Mouse (Mus musculus): ENCODE measurements at regions not wholly inside any gene's neighbourhood (a gene's known extent, or its start where the extent isn't known, plus 50 kb on each side); places are given as distances from the start of the nearest gene placed in this dataset.

GRCm38 (mm10) chr6:140983610-140984009, 254.5 kb downstream of the Gm11077 start:
- Histone ChIP-seq H3K9ac (replicated peaks; ENCODE audit: low read depth, low read length) (no peak overlapping the region), H3K27me3 (ENCODE audit: control insufficient read depth, insufficient read depth, low read length) (no peaks in the 10 kb centered on the region), H3K9me3 (ENCODE audit: control insufficient read depth, low read depth, low read length) (no peaks in the 10 kb centered on the region), H3K4me1 (ENCODE audit: control insufficient read depth, insufficient read depth, low read length) (0 out of 2 replicates have a peak, but pooled peaks cover 3% of the 10 kb centered on the region), H3K36me3 (ENCODE audit: control insufficient read depth, insufficient read depth, low read length) (no peaks in the 10 kb centered on the region), H3K4me2 (replicated peaks; ENCODE audit: low read depth, low read length) (no peak overlapping the region), H3K27ac (ENCODE audit: low read length) (no peak overlapping the region), H3K4me3 (ENCODE audit: low read depth, low read length) (no peak overlapping the region)
- no peak for ATAC-seq (ENCODE audit: insufficient number of reproducible peaks, insufficient read depth, low FRiP score, low read depth)
- 92% methylated on average over 8 of the region's 8 CpGs for WGBS

DNA sequence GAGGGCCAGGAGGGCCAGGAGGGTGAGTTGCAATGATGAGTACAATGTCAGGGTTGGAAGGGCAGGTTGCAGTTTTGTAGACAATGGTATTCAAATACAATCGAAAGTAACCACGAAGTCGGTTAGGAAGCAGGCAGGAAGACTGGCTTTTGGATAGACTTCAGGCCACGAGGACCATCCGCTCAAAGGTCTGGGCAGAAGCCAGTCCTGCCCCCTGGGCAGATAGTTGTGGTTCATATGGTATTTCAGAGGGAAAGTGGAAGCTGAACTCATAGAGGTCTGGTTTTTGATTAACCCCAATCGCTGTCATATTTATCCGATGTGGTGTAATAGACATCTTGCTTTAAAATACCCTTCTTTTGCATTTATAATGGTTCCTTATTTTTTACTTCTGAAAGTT, 255.2 kb downstream of the Gm11077 start:
- Histone ChIP-seq H3K4me1 (ENCODE audit: control insufficient read depth, insufficient read depth, low read length) (0 out of 2 replicates have a peak, but pooled peaks cover 3% of the 10 kb centered on the region), H3K9ac (replicated peaks; ENCODE audit: low read depth, low read length) (no peak overlapping the region), H3K27ac (ENCODE audit: low read length) (no peak overlapping the region), H3K4me2 (replicated peaks; ENCODE audit: low read depth, low read length) (no peak overlapping the region), H3K36me3 (ENCODE audit: control insufficient read depth, insufficient read depth, low read length) (no peaks in the 10 kb centered on the region), H3K9me3 (ENCODE audit: control insufficient read depth, low read depth, low read length) (no peaks in the 10 kb centered on the region), H3K27me3 (ENCODE audit: control insufficient read depth, insufficient read depth, low read length) (no peaks in the 10 kb centered on the region), H3K4me3 (ENCODE audit: low read depth, low read length) (no peak overlapping the region)
- WGBS = 94% methylated on average over 7 of the region's 7 CpGs
- no peak for ATAC-seq (ENCODE audit: insufficient number of reproducible peaks, insufficient read depth, low FRiP score, low read depth)

DNA sequence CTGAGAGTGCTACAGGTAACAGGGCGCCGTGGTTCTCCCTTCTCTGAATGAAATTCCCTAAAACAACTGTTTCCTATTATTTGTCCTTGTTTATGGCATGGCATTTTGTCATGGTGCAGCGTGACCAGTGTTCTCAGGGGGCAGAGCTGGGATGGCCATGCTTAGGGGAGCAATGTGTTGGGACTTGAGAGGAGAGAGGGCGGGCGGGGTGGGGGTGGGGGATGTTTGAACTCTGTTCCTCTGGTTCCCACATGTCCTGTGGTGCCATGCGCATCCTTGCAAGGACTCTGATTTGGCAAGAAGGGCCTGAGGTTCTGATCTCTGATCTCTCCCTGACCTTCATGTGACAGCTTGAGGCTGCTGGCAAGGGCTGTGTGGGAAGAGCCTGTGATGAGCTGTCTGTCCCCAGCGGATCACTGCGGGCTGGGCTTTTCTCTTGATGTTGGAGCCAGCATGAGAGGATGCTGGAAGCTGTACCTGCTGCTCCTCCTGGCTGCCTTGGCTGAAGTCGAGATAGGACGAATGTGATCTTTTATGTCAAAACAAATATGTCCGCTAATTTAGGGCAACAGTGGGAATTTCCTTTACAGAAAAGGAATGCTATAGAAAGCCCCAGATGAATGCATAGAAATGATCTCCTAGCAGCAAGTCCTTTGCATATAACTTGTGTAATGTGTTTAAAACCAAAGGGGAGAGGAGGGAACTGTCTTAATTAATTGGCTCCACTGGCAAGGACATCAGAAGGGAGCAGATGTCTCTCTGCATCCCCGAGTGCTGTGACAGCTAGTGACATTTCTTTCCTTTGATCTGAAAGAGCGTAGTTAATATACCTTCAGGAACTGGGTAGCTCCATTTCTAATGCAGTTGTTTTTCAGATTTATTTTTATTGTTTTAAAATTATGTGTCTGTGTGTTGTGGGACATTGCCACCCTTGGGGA, 255.2 kb upstream of the Pde3a start:
- Histone ChIP-seq H3K27ac (ENCODE audit: low read length) (no peak overlapping the region), H3K4me3 (ENCODE audit: low read depth, low read length) (no peak overlapping the region), H3K36me3 (ENCODE audit: control insufficient read depth, insufficient read depth, low read length) (no peaks in the 10 kb centered on the region), H3K9me3 (ENCODE audit: control insufficient read depth, low read depth, low read length) (no peaks in the 10 kb centered on the region; the same call in 1 of the 2 replicates), H3K9ac (replicated peaks; ENCODE audit: low read depth, low read length) (no peak overlapping the region), H3K4me1 (ENCODE audit: control insufficient read depth, insufficient read depth, low read length) (no peaks in the 10 kb centered on the region), H3K27me3 (ENCODE audit: control insufficient read depth, insufficient read depth, low read length) (no peaks in the 10 kb centered on the region), H3K4me2 (replicated peaks; ENCODE audit: low read depth, low read length) (no peak overlapping the region)
- ATAC-seq (ENCODE audit: insufficient number of reproducible peaks, insufficient read depth, low FRiP score, low read depth) = no peak
- 79% methylated on average over 13 of the region's 13 CpGs for WGBS

- ATAC-seq (ENCODE audit: insufficient number of reproducible peaks, insufficient read depth, low FRiP score, low read depth) = no peak
Measured at GRCm38 (mm10) chr6:140995340-140996135, 253.5 kb upstream of the Pde3a start.

GRCm38 (mm10) chr6:140998069-140998468, 251.0 kb upstream of the Pde3a start:
- Histone ChIP-seq H3K27ac (ENCODE audit: low read length) (no peak overlapping the region), H3K9ac (replicated peaks; ENCODE audit: low read depth, low read length) (no peak overlapping the region), H3K4me1 (ENCODE audit: control insufficient read depth, insufficient read depth, low read length) (no peaks in the 10 kb centered on the region), H3K36me3 (ENCODE audit: control insufficient read depth, insufficient read depth, low read length) (no peaks in the 10 kb centered on the region), H3K9me3 (ENCODE audit: control insufficient read depth, low read depth, low read length) (no peaks in the 10 kb centered on the region; the same call in 1 of the 2 replicates), H3K27me3 (ENCODE audit: control insufficient read depth, insufficient read depth, low read length) (no peaks in the 10 kb centered on the region), H3K4me3 (ENCODE audit: low read depth, low read length) (no peak overlapping the region), H3K4me2 (replicated peaks; ENCODE audit: low read depth, low read length) (no peak overlapping the region)
- 87% methylated on average over 7 of the region's 7 CpGs for WGBS
- ATAC-seq (ENCODE audit: insufficient number of reproducible peaks, insufficient read depth, low FRiP score, low read depth) = no peak

More at GRCm38 (mm10) chr6:140995340-140996135, 253.5 kb upstream of the Pde3a start:
- H3K27ac ChIP-seq (ENCODE audit: low read length) = no peak overlapping the region
- WGBS = 69% methylated on average over 14 of the region's 14 CpGs
- no peaks in the 10 kb centered on the region for H3K27me3 ChIP-seq (ENCODE audit: control insufficient read depth, insufficient read depth, low read length)
- no peaks in the 10 kb centered on the region for H3K36me3 ChIP-seq (ENCODE audit: control insufficient read depth, insufficient read depth, low read length)
- no peaks in the 10 kb centered on the region for H3K4me1 ChIP-seq (ENCODE audit: control insufficient read depth, insufficient read depth, low read length)
- H3K4me3 ChIP-seq (ENCODE audit: low read depth, low read length) = no peak overlapping the region
- H3K4me2 ChIP-seq (replicated peaks; ENCODE audit: low read depth, low read length) = no peak overlapping the region
- H3K9me3 ChIP-seq (ENCODE audit: control insufficient read depth, low read depth, low read length) = no peaks in the 10 kb centered on the region; the same call in 1 of the 2 replicates
- no peak overlapping the region for H3K9ac ChIP-seq (replicated peaks; ENCODE audit: low read depth, low read length)

- ATAC-seq (ENCODE audit: insufficient number of reproducible peaks, insufficient read depth, low FRiP score, low read depth) = no peak
- no peak overlapping the region for H3K27ac ChIP-seq (ENCODE audit: low read length)
- 25% methylated on average over 2 of the region's 2 CpGs for WGBS
- H3K4me2 ChIP-seq (replicated peaks; ENCODE audit: low read depth, low read length) = no peak overlapping the region
- no peaks in the 10 kb centered on the region; the same call in 1 of the 2 replicates for H3K9me3 ChIP-seq (ENCODE audit: control insufficient read depth, low read depth, low read length)
- no peaks in the 10 kb centered on the region for H3K36me3 ChIP-seq (ENCODE audit: control insufficient read depth, insufficient read depth, low read length)
- no peaks in the 10 kb centered on the region for H3K4me1 ChIP-seq (ENCODE audit: control insufficient read depth, insufficient read depth, low read length)
- H3K4me3 ChIP-seq (ENCODE audit: low read depth, low read length) = no peak overlapping the region
- H3K9ac ChIP-seq (replicated peaks; ENCODE audit: low read depth, low read length) = no peak overlapping the region
- no peaks in the 10 kb centered on the region for H3K27me3 ChIP-seq (ENCODE audit: control insufficient read depth, insufficient read depth, low read length)
Measured at GRCm38 (mm10) chr6:141000552-141000951, 248.5 kb upstream of the Pde3a start.

GRCm38 (mm10) chr6:141001306-141001705, 247.8 kb upstream of the Pde3a start:
- Histone ChIP-seq H3K4me2 (replicated peaks; ENCODE audit: low read depth, low read length) (no peak overlapping the region), H3K4me1 (ENCODE audit: control insufficient read depth, insufficient read depth, low read length) (no peaks in the 10 kb centered on the region), H3K27ac (ENCODE audit: low read length) (no peak overlapping the region), H3K4me3 (ENCODE audit: low read depth, low read length) (no peak overlapping the region), H3K9me3 (ENCODE audit: control insufficient read depth, low read depth, low read length) (no peaks in the 10 kb centered on the region; the same call in 1 of the 2 replicates), H3K27me3 (ENCODE audit: control insufficient read depth, insufficient read depth, low read length) (no peaks in the 10 kb centered on the region), H3K9ac (replicated peaks; ENCODE audit: low read depth, low read length) (no peak overlapping the region), H3K36me3 (ENCODE audit: control insufficient read depth, insufficient read depth, low read length) (no peaks in the 10 kb centered on the region)
- WGBS = 31% methylated on average over 3 of the region's 3 CpGs
- ATAC-seq (ENCODE audit: insufficient number of reproducible peaks, insufficient read depth, low FRiP score, low read depth) = no peak

DNA sequence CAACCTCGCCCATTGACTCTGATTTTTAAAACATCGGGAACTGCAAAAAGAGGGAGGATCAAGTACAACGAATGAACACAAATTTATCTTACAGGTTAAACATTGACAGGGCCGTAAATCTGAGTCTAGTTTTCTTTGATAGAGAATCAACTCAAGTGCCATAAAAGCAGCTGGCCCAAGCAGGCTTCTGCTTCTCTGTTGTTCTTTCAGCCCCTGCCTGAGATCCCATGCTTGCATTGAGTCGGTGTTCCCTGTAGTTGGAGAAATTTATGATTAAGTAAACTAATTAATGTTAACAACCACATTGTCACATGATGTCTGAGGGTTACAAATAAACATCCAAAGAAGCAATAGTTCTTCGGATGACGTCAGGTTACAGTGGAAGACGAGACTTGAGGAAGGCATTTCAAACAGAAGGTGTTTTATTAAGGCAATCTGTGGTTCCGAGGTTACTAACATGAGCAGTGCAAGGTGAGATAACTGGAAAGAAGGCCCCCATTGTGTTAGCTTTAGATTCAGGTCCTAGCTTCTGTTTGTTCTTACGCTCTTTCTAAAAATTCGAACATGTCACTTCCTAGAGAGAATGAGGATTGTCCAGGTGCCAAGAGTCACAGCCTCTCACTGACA, 233.9 kb upstream of the Pde3a start:
- no peaks in the 10 kb centered on the region for H3K27me3 ChIP-seq (ENCODE audit: control insufficient read depth, insufficient read depth, low read length)
- no peak overlapping the region for H3K4me3 ChIP-seq (ENCODE audit: low read depth, low read length)
- no peaks in the 10 kb centered on the region for H3K36me3 ChIP-seq (ENCODE audit: control insufficient read depth, insufficient read depth, low read length)
- H3K27ac ChIP-seq (ENCODE audit: low read length) = no peak overlapping the region
- 72% methylated on average over 11 of the region's 11 CpGs for WGBS
- no peaks in the 10 kb centered on the region for H3K9me3 ChIP-seq (ENCODE audit: control insufficient read depth, low read depth, low read length)
- no peak for ATAC-seq (ENCODE audit: insufficient number of reproducible peaks, insufficient read depth, low FRiP score, low read depth)
- H3K4me2 ChIP-seq (replicated peaks; ENCODE audit: low read depth, low read length) = no peak overlapping the region
- H3K9ac ChIP-seq (replicated peaks; ENCODE audit: low read depth, low read length) = no peak overlapping the region
- H3K4me1 ChIP-seq (ENCODE audit: control insufficient read depth, insufficient read depth, low read length) = no peaks in the 10 kb centered on the region
